Mouse (Mus musculus) liver, postnatal 0 days (tissue): ENCODE data around the gene Ldb3.

ENCODE experiments used
- CTCF ChIP-seq: sonication (generic); IDR thresholded peaks from 2 replicates; pipeline ENCODE4 v1.5.1; 2016; ENCODE audit warnings: antibody characterized with exemption, low read depth
- EP300 ChIP-seq: IDR thresholded peaks from 2 replicates; pipeline ENCODE4 v1.6.1; 2016; ENCODE audit warnings: antibody characterized with exemption, low read depth, mild to moderate bottlenecking

DNA sequence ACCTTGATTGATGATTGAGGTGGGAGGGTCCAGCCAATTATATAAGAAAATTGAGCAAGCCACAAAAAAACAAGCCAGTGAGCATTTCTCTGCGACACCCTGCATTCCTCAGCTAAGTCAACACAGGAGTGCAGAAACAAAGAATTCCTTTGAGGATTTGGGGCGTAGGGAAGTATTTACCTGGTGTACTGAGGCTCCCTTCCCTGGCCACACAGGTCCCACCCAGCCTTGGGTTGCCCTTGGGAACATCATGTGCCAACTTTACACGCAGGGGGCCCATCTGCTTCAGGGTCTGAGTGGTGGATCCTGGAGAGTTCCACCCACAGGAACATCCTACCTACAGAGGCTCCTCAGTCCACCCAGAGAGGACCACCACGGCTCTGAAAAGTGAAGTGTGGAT, 27.1 kb upstream of the Ldb3 start:
- TF ChIP-seq CTCF (no peak), EP300 (no peak)
